Mouse (Mus musculus): ENCODE measurements around the gene Sfxn5. TPM values are rescaled to one million over a fixed set of nuclear protein-coding genes. Genes with fewer than 3 reads are reported as not detected.

Gene Sfxn5
- polyA plus RNA-seq, 1 experiment, result 3.7 TPM

DNA sequence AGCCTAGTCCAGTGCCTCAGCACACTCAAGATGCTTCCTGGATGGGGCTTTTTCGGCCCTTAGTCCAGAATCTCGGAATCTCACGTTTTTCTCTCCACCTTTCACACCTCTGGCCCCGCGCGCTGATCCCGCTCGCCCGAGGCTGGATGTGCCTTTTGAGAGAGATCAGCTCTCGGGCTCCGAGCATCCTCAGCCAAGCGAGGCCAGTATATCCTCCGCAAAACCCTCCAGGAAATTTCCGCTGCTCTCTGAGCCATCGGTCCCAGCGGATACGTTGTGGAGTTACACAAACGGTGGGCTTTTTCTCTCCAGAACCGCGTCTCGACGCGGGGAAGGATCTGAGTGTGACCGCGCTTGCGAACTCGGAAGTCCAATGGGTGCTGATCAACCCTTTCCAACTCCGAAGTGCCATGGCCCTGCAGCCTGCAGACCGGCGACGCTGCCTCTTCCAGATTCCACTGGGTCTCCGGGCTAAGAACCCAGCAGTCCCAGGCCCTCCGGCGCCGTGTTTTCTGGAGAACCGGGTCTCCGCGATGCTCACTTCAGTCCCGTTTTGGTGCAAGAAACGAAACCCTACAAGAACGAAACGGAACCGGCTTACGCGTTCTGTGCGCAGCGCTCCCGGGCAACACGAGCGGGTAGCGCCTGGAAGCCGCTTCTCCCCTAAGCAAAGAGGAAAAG, 143.2 kb downstream of the Sfxn5 start:
- TF ChIP-seq CTCF (IDR thresholded peaks at IDR 0.05; ENCODE audit: borderline replicate concordance, control insufficient read depth, extremely low read depth, insufficient read depth, low read length, poor library complexity) (no peak), POLR2A (IDR thresholded peaks at IDR 0.05; ENCODE audit: control insufficient read depth, extremely low read depth, insufficient read depth, low read length, poor library complexity) (no peak)
- WGBS, result 4% methylated on average over 52 of the region's 52 CpGs
- DNase-seq, result no peak
- H3K27ac ChIP-seq (ENCODE audit: control insufficient read depth, insufficient read depth, low read length), result no peak overlapping the region
- peaks cover 33% of the 10 kb centered on the region for H3K27me3 ChIP-seq (ENCODE audit: control insufficient read depth, insufficient read depth, low read length)
- peaks cover 6% of the 10 kb centered on the region; the same call in 1 of the 2 replicates for H3K4me1 ChIP-seq (replicated peaks; ENCODE audit: control insufficient read depth, insufficient read depth, low read length)
- H3K36me3 ChIP-seq (ENCODE audit: control insufficient read depth, insufficient read depth, low read length), result no peaks in the 10 kb centered on the region
- no peak overlapping the region for H3K4me3 ChIP-seq (ENCODE audit: control insufficient read depth, insufficient read depth, low read length)

DNA sequence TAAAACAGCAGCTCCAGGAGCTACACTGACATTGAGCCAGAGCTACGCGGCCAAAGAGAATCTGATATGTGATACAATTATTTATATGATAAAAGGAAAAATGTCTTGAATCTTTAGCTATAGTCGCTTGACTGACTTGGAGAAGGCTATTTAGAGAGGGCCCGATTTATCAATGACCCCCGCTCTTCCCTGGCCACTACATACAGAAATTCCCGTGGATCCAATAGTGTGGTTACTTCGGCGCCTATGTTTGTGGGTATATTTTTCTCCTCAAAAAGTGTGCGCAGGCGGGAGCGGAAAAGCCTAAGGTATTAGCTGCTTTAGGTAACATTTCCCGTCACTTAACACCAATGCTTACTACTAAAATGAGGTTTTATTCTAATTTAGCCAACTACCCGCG, 143.9 kb downstream of the Sfxn5 start:
- Histone ChIP-seq H3K27ac (ENCODE audit: control insufficient read depth, insufficient read depth, low read length) (no peak overlapping the region), H3K36me3 (ENCODE audit: control insufficient read depth, insufficient read depth, low read length) (no peaks in the 10 kb centered on the region), H3K4me3 (ENCODE audit: control insufficient read depth, insufficient read depth, low read length) (no peak overlapping the region), H3K27me3 (ENCODE audit: control insufficient read depth, insufficient read depth, low read length) (peaks cover 33% of the 10 kb centered on the region), H3K4me1 (replicated peaks; ENCODE audit: control insufficient read depth, insufficient read depth, low read length) (peaks cover 4% of the 10 kb centered on the region; the same call in 1 of the 2 replicates)
- TF ChIP-seq CTCF (IDR thresholded peaks at IDR 0.05; ENCODE audit: borderline replicate concordance, control insufficient read depth, extremely low read depth, insufficient read depth, low read length, poor library complexity), result no peak
- no peak for TF ChIP-seq POLR2A (IDR thresholded peaks at IDR 0.05; ENCODE audit: control insufficient read depth, extremely low read depth, insufficient read depth, low read length, poor library complexity)
- WGBS, result 18% methylated on average over 14 of the region's 14 CpGs
- DNase-seq, result no peak

DNA sequence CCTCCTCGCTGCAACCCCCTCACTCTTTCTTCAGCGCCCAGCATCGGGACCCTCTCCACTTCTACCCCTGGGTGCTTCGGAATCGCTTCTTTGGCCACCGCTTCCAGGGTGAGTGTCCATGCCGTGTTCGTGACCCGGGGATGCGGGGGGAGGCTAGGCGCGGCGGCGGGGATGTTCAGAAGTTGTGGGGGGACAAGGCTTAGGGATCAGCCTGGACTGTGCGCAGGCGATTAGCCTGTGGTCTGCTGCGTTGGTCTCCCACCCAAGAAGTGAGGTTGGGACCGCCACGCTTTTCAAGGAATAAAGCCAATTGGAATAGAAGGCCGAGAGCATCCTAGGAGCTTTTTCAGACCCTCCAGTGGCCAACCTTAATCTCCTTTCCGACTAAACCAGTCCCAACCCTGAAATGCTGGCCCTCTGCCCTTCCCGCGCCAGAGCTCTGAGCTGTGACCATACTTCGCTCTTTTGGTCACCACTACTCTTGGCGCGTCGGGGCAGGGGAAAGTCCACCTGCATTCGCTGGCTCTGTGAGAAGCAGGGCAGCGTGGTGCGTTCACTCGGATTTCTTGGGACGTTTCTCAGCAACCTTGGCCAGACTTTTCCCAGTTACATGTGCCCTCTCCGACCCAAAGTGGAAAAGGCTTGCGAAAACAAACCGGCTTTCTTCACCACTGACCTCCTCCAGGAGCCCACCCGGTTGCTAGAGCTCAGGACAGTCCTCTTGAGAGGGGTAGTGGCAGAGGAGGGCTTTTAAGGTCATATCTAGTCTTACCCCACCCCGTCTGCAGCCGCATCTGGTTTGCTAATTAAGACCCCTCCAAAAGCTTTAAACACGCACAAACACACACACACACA, 144.7 kb downstream of the Sfxn5 start:
- H3K27me3 ChIP-seq (ENCODE audit: control insufficient read depth, insufficient read depth, low read length), result peaks cover 33% of the 10 kb centered on the region
- no peak for DNase-seq
- 8% methylated on average over 39 of the region's 39 CpGs for WGBS
- no peaks in the 10 kb centered on the region for H3K4me1 ChIP-seq (replicated peaks; ENCODE audit: control insufficient read depth, insufficient read depth, low read length)
- TF ChIP-seq CTCF (IDR thresholded peaks at IDR 0.05; ENCODE audit: borderline replicate concordance, control insufficient read depth, extremely low read depth, insufficient read depth, low read length, poor library complexity) (no peak), POLR2A (IDR thresholded peaks at IDR 0.05; ENCODE audit: control insufficient read depth, extremely low read depth, insufficient read depth, low read length, poor library complexity) (no peak)
- no peaks in the 10 kb centered on the region for H3K36me3 ChIP-seq (ENCODE audit: control insufficient read depth, insufficient read depth, low read length)
- no peak overlapping the region for H3K4me3 ChIP-seq (ENCODE audit: control insufficient read depth, insufficient read depth, low read length)
- H3K27ac ChIP-seq (ENCODE audit: control insufficient read depth, insufficient read depth, low read length), result no peak overlapping the region

DNA sequence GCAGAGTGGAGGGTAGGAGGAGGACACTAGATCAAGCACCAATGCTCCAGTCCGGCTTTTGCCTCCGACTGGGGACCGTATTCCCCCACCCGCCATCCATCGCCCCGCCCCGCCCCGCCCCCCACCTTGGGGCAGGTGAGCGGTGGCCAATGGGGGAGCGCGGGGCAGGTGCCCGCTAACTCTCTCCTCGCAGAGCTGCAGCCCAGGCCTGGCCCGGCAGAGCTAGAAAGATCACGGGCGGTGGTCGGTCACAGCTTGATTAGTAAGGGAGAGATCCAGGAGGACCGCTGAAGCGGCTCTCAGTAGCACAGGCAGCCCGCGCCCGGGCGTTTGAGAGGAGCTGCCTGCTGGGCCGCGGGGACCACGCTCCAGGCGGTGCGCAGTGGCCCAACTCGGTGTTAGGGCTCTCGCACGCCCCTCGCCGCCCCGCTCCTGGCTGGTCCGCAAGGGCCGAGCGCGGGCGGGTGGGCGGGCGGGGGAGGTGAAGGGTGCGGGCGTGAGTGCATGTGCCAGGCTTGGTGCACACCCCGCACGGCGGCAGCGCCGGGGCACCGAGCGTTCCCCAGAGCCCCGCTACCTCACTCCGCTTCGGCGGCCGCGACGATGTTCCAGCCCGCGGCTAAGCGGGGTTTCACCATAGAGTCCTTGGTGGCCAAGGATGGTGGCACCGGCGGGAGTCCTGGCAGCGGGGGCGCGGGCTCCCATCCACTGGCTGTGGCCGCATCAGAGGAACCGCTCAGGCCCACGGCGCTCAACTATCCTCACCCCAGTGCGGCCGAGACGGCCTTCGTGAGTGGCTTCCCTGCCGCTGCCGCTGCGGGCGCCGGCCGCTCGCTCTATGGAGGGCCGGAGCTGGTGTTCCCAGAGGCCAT, 145.6 kb downstream of the Sfxn5 start, which contains the start of gene Emx1:
Gene Emx1, plus strand, starts transcription at position 99 of the 872 bp plus-strand sequence.
- Histone ChIP-seq H3K36me3 (ENCODE audit: control insufficient read depth, insufficient read depth, low read length) (no peaks in the 10 kb centered on the region), H3K27me3 (ENCODE audit: control insufficient read depth, insufficient read depth, low read length) (peaks cover 33% of the 10 kb centered on the region), H3K4me1 (replicated peaks; ENCODE audit: control insufficient read depth, insufficient read depth, low read length) (no peaks in the 10 kb centered on the region), H3K4me3 (ENCODE audit: control insufficient read depth, insufficient read depth, low read length) (no peak within 1 kb of the TSS), H3K27ac (ENCODE audit: control insufficient read depth, insufficient read depth, low read length) (no peak within 1 kb of the TSS)
- 6% methylated on average over 81 of the region's 81 CpGs for WGBS
- TF ChIP-seq POLR2A (IDR thresholded peaks at IDR 0.05; ENCODE audit: control insufficient read depth, extremely low read depth, insufficient read depth, low read length, poor library complexity), result no peak
- TF ChIP-seq CTCF (IDR thresholded peaks at IDR 0.05; ENCODE audit: borderline replicate concordance, control insufficient read depth, extremely low read depth, insufficient read depth, low read length, poor library complexity), result no peak
- DNase-seq, result no peak

DNA sequence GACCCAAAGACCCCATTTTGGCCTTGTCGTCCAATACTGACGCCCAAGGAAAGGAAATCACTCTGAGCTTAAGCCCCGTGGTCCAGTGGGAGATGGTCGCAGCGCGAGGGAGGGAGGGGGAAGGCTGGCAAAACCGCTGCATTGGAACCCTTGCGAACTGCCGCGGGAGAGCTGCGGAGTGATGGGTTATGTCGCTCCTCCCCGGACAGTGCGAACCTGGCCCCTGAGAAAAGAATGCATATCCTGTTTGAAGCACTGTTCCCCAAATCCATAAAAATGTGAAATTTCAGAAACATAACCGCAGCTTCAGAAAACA, 146.5 kb downstream of the Sfxn5 start:
- Histone ChIP-seq H3K4me1 (replicated peaks; ENCODE audit: control insufficient read depth, insufficient read depth, low read length) (no peaks in the 10 kb centered on the region), H3K27me3 (ENCODE audit: control insufficient read depth, insufficient read depth, low read length) (peaks cover 33% of the 10 kb centered on the region), H3K27ac (ENCODE audit: control insufficient read depth, insufficient read depth, low read length) (no peak overlapping the region), H3K36me3 (ENCODE audit: control insufficient read depth, insufficient read depth, low read length) (no peaks in the 10 kb centered on the region), H3K4me3 (ENCODE audit: control insufficient read depth, insufficient read depth, low read length) (no peak overlapping the region)
- TF ChIP-seq POLR2A (IDR thresholded peaks at IDR 0.05; ENCODE audit: control insufficient read depth, extremely low read depth, insufficient read depth, low read length, poor library complexity) (no peak), CTCF (IDR thresholded peaks at IDR 0.05; ENCODE audit: borderline replicate concordance, control insufficient read depth, extremely low read depth, insufficient read depth, low read length, poor library complexity) (no peak)
- 9% methylated on average over 15 of the region's 15 CpGs for WGBS
- DNase-seq, result no peak

Data from thymus, adult 2 months (tissue).